Mouse (Mus musculus) megakaryocyte-erythroid progenitor cell, adult 5-6 weeks (primary cell): ENCODE measurements around the gene Cd82. TPM values are rescaled to one million over a fixed set of nuclear protein-coding genes. Genes with fewer than 3 reads are reported as not detected.
A peak's percentile ranks its signal among the peaks of the same experiment; 100 is the strongest.

Source experiments
- ATAC-seq: replicated peaks from 2 replicates; pipeline ENCODE4 v1.8.0; 2016; ENCODE audit warnings: mild to moderate bottlenecking, inconsistent platforms; ENCODE audit not compliant: severe bottlenecking, poor library complexity, low FRiP score, low TSS enrichment
- total RNA-seq, 2 experiments: library from RNA; stranded (forward) in 1 of 2; stranded (reverse) in 1 of 2; fragments of 200-1000, 215-1000 nt in 1 of 2; fragments of >200 nt in 1 of 2; fragmentation: Nextera tagmentation in 1 of 2; gene quantifications; 2 replicates each; pipeline ENCODE4 v1.2.3; 2014 to 2017

The Cd82 gene
- total RNA-seq, 2 experiments from 2014 or later = 86.4 to 105 TPM

- no peak for ATAC-seq
Measured at GRCm38 (mm10) chr2:93449657-93450056, 13.3 kb downstream of the Cd82 start.

DNA sequence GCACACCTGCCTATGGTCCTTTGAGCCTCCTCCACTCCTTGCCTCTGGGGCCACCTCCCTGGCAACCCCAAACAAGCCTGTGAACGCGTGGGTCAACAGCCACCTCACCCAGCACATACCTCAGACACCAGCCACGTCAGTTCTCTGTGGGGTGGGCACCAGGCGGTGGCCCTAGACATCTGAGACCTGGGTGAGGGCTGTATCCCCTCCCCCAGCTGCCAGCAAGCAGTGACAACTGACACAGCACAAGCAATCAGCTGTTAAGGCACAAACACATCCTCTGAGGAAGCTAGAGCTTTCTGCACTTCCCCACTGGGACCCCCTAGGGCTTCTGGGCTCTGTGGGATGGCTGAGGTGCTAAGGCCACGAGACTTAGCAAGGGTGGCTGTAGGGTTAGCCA lies 14.2 kb downstream of the Cd82 start:
- ATAC-seq = no peak

- peak; percentile 85 for ATAC-seq
Measured at GRCm38 (mm10) chr2:93447500-93448249, 15.3 kb downstream of the Cd82 start.

DNA sequence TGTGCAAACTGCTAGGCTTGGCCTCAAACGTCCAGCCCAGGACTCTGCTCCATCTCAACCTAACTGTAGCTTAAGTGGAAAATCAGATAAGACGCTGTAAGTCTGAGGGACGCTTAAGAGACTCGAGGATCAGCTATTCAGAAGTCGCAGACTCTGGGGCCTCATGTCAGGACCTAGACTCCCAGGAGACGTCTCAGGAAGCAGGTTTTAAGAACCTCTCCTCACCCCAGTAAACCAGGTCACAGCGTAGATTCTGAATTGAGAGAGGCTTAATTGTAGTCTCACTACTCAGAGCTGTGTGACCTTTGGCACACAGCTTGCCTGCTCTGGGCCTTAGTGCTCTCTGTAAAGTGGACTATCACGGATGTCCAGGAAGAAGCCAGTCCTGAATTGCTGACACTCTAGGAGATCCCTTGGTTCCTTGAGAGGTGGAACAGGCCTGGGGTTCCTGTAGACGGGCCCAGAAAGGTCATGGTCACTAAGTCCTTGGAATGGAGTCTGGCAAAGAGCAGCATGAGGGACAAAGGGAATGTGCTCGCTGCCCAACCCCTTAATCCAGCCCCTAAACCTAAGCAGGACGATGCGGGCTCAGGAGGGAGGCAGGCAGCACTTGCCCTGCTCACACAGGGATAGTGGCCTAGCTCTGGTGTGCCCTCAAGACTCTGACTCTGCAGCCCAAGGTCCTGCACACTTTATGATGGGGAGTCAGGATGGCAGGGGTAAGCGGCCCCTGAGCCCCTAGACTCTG lies 16.2 kb downstream of the Cd82 start:
- no peak for ATAC-seq

GRCm38 (mm10) chr2:93445237-93445651 lies 17.7 kb downstream of the Cd82 start:
- no peak for ATAC-seq

DNA sequence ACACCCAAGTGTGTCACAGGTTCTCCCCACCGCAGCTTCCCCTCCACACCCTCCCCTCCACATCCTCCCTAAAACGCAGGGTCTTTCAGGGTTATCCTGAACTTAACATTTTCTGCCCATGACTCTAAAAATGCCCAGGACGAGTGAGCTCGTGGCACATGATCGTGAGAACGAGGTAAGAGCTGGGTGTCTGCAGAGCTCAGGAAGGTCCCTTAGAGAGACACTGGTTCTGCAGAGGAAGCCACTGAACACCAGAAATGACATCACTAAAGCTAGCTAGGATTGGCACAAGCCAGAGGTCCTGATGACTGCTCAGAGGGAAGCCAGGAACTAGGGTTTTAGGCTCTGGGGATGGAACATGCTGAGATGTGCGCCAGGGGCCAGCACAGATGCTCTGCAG lies 18.7 kb downstream of the Cd82 start:
- no peak for ATAC-seq

DNA sequence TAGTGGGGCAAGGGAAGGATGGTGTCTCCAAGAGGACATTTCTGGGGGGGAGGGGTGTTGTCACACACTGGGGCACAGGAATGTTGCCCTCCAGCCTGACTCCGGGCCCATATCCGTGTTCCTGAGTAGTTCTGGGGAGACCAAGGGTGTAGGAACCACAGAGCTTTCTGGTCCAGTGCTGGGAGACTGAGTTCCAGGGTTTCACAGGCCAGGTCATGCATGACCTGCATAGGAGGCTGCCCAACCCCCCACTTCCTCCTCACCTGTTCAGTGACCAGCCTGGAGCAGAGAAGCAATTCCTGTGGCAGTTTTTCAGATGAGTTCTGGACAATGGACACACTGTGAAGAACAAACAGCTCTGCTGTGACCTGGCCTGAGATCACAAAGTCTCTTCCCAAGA lies 19.8 kb downstream of the Cd82 start:
- ATAC-seq = no peak

- peak; percentile 60 for ATAC-seq
Measured at GRCm38 (mm10) chr2:93439812-93440559, 23.0 kb downstream of the Cd82 start.

DNA sequence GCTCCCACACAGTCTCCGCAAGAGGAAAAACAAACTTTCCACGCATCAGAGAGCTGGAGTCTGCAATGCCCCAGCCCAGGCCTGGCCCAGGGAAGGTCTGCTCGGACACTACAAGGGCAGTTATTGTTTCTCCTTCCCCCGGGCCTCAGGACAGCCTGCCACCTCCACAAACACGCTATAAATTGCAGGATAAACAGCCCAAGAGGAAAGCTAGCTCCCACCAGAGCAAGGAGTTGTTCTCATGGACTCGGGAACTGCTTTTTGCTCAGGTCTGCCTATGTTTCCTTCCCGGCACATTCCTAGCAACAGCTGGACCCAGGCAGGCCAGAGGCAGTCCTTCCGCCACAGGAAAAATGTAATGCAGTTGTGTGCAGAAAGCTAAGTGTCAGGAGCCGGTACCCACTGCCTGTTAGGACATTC lies 23.6 kb downstream of the Cd82 start:
- ATAC-seq = no peak

DNA sequence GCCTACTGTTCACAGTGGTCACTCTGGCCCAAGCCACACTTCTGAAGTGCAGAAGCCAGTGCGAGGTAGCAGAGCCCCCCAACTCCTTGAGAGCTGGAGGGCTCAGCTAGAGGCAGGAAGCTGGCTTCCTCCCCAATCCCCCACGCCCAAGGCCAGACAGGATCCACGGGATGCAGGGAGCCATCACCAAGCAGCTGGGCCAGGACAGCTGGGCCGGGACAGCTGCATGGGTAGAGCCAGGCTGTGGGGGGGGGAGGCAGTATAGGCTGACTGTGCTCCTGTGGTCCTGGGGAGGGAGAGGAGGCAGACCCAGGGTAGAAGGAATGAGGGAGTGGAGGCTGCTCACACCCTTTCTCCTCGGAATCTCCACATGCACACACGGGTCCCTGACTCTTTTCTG lies 24.6 kb downstream of the Cd82 start:
- no peak for ATAC-seq

GRCm38 (mm10) chr2:93435577-93435976 lies 27.4 kb downstream of the Cd82 start:
- ATAC-seq = no peak

DNA sequence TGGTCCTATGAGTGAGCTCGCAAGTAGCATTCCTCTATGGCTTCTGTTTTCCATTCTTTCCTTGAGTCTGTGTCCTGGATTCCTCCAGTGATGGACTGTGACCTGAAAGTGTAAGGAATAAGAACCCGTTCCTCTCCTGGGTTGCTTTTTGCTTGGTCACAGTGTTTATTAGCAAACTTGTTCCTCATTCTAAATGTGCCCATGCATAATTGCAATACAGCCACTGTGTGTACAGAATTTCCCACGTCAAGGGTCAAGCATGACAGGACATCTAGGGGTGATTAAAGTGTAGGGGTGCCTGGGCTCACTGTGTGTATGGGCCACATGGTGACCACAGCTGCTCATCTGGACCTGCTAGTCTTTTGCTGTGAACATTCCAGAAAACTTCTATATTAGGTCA lies 28.0 kb downstream of the Cd82 start:
- ATAC-seq = no peak

DNA sequence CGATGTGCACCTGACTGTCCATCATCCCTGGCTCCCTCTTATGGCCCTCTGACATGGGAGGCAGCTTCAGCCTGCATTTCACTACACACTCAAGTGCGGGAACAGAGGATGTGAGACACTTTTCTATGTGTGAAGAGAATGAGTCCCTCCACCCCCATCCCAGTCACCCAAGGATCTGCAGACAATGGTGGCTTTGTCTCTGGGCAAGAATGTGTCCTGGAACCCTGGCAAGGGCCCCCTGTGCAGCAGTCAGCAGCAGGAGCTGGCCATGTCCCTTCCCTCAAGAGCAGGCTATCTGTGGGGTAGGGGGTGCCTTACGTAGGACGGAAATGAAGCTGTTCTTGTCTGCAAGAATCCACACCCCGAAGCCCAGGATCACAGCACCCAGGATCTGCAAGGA lies 29.4 kb downstream of the Cd82 start:
- no peak for ATAC-seq

GRCm38 (mm10) chr2:93432600-93433389 lies 30.1 kb downstream of the Cd82 start:
- no peak for ATAC-seq

GRCm38 (mm10) chr2:93431575-93432325 lies 31.2 kb downstream of the Cd82 start:
- ATAC-seq = no peak

DNA sequence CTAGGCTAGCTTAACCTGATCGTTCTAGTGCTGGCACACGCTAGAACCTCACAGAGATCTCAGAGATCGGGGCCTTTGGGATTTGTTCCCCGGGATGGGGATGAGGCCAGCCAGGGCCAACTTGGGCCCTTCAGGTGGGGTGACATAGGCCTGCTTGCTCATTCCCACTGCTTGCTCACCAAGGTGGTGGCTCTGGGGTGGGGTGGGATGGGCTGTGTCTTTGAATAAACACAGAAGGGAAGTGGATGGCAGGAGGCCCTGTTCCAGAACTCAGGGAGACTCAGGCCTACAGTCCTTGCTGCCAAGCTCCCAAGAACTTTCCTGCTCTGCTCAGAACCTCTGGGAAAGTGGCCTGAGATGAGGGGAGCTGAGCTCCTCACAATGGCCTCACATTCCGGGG lies 31.9 kb downstream of the Cd82 start:
- ATAC-seq = no peak

- ATAC-seq = 0 out of 2 replicates have a peak, but pooled peaks have one; percentile 14
Measured at GRCm38 (mm10) chr2:93428004-93428531, 34.9 kb downstream of the Cd82 start.

DNA sequence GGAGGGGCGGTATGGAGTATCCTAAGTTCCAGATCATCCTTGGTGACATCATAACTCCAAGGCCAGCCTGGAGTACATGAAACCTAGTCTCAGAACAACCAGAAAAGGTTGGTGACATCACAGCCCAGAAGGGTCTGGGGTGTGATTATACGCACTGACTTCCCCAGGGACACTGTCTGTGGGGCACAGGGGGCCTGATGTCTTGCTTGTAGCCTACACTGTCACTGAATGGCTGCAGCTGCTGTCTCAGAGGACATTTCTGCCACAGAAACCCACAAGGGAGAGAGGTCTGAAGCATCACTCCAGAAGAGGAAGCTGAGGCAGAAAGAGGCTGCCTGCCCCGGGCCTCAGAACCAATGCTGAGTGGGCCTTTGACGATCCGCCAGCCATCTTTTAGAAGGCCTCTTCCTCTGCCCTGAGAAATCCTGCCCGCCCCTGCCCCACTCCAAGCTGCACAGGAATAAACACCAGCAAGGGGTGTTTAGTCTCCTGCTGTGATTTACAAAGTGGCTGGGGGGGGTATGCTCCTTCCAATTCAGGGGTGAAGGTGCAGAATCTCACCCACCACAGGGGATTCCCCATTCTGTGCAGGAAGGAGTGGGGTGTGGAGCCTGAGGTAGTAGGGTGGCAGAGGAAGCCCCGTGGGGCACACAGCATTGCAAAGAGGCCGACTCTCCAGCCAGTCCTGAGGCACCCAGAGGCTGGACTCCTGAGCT lies 35.8 kb downstream of the Cd82 start:
- no peak for ATAC-seq
